Mouse (Mus musculus) kidney, adult 2 months (tissue): ENCODE measurements around the gene 1110008L16Rik.

Experiments
- CTCF ChIP-seq: fragments of 200-500 bp; conservative IDR thresholded peaks from 2 replicates; pipeline ENCODE4 v1.5.1; 2011; ENCODE audit warnings: low read depth, mild to moderate bottlenecking, control low read depth, low read length, moderate library complexity, mixed read lengths; ENCODE audit not compliant: insufficient read depth, insufficient read length
- POLR2A ChIP-seq: fragments of 200-500 bp; IDR thresholded peaks from one replicate; pipeline ENCODE4 v1.6.1; 2011; ENCODE audit warnings: low read depth, low read length, control low read depth

GRCm38 (mm10) chr12:55388478-55388877 lies 89.1 kb downstream of the 1110008L16Rik start:
- TF ChIP-seq CTCF (peak; percentile 40), POLR2A (no peak)
